Mouse (Mus musculus) kidney, adult 2 months (tissue): Measurements from ENCODE around the gene Zc3hav1l.

Source experiments
- CTCF ChIP-seq: fragments of 200-500 bp; conservative IDR thresholded peaks from 2 replicates; pipeline ENCODE4 v1.5.1; 2011; ENCODE audit warnings: low read depth, mild to moderate bottlenecking, control low read depth, low read length, moderate library complexity, mixed read lengths; ENCODE audit not compliant: insufficient read depth, insufficient read length
- POLR2A ChIP-seq: fragments of 200-500 bp; IDR thresholded peaks from one replicate; pipeline ENCODE4 v1.6.1; 2011; ENCODE audit warnings: low read depth, low read length, control low read depth

DNA sequence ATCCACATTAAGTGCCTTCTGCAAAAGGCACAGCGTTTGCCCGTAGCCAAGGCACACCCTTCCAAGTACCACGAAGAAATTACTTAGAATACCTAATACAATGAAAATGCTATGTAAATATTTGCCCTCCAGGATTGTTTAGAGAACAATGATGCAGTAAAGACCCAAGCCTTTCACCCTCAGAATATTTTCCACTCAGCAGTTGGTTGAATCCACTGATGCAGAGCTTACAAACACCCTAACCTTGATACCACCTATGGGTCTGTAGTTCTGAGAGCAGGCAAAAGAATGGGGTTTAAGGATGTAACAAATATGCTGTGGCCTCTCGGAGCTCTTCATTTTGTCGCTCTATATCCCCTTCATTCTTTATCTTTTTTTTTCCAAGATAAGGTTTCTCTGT lies 48.8 kb upstream of the Zc3hav1l start:
- TF ChIP-seq CTCF (no peak), POLR2A (no peak)
